Mouse (Mus musculus) granulocyte monocyte progenitor cell, adult 5-6 weeks (primary cell): ENCODE data around the gene Atxn1. TPM values are rescaled to one million over a fixed set of nuclear protein-coding genes. Genes with fewer than 3 reads are reported as not detected.

ENCODE experiments used
- ATAC-seq: replicated peaks from 2 replicates; pipeline ENCODE4 v1.8.0; 2016; ENCODE audit warnings: mild to moderate bottlenecking, moderate TSS enrichment, inconsistent platforms; ENCODE audit not compliant: poor library complexity, severe bottlenecking
- total RNA-seq, 2 experiments: library from RNA; stranded (forward) in 1 of 2; stranded (reverse) in 1 of 2; fragments of 200-712, 200-1000 nt in 1 of 2; fragments of >200 nt in 1 of 2; fragmentation: Nextera tagmentation in 1 of 2; gene quantifications; 2 replicates each; pipeline ENCODE4 v1.2.3; 2014 to 2017

Gene Atxn1
- total RNA-seq, 2 experiments from 2014 or later: 11.9 to 26.9 TPM

GRCm38 (mm10) chr13:45562011-45562410, 402.8 kb downstream of the Atxn1 start:
- ATAC-seq: no peak

- ATAC-seq: no peak; the same call in 1 of the 2 replicates
These were observed 404.3 kb downstream of the Atxn1 start for GRCm38 (mm10) chr13:45560543-45560942.

- ATAC-seq: no peak
These were observed 405.6 kb downstream of the Atxn1 start for GRCm38 (mm10) chr13:45559258-45559657.

GRCm38 (mm10) chr13:45558367-45558766, 406.4 kb downstream of the Atxn1 start:
- no peak for ATAC-seq

- ATAC-seq: no peak
These were observed 411.1 kb downstream of the Atxn1 start for GRCm38 (mm10) chr13:45553674-45554073.

- ATAC-seq: no peak
These were observed 417.3 kb downstream of the Atxn1 start for GRCm38 (mm10) chr13:45547549-45547948.

- ATAC-seq: no peak
These were observed 417.9 kb downstream of the Atxn1 start for GRCm38 (mm10) chr13:45546946-45547345.

GRCm38 (mm10) chr13:45545974-45546373, 418.8 kb downstream of the Atxn1 start:
- no peak for ATAC-seq

GRCm38 (mm10) chr13:45539205-45539568, 425.6 kb downstream of the Atxn1 start:
- peak; percentile 61 for ATAC-seq

- ATAC-seq: 0 out of 2 replicates have a peak, but pooled peaks have one; percentile 44
These were observed 426.1 kb downstream of the Atxn1 start for GRCm38 (mm10) chr13:45538532-45539204.

GRCm38 (mm10) chr13:45538091-45538490, 426.7 kb downstream of the Atxn1 start:
- ATAC-seq: no peak

GRCm38 (mm10) chr13:45537110-45537509, 427.7 kb downstream of the Atxn1 start:
- no peak for ATAC-seq

- no peak for ATAC-seq
These were observed 428.9 kb downstream of the Atxn1 start for GRCm38 (mm10) chr13:45535731-45536453.

GRCm38 (mm10) chr13:45530754-45531153, 434.1 kb downstream of the Atxn1 start:
- no peak for ATAC-seq

GRCm38 (mm10) chr13:45528787-45529186, 436.0 kb downstream of the Atxn1 start:
- ATAC-seq: no peak

- ATAC-seq: peak; percentile 22
These were observed 437.4 kb downstream of the Atxn1 start for GRCm38 (mm10) chr13:45527232-45527964.

GRCm38 (mm10) chr13:45526230-45526629, 438.6 kb downstream of the Atxn1 start:
- ATAC-seq: no peak

- no peak for ATAC-seq
These were observed 439.9 kb downstream of the Atxn1 start for GRCm38 (mm10) chr13:45524791-45525435.

- no peak for ATAC-seq
These were observed 440.5 kb downstream of the Atxn1 start for GRCm38 (mm10) chr13:45524305-45524704.

- ATAC-seq: no peak
These were observed 448.1 kb downstream of the Atxn1 start for GRCm38 (mm10) chr13:45516501-45517393.
